Mouse (Mus musculus) CH12F3 (cell line): ENCODE measurements at regions not wholly inside any gene's neighbourhood (a gene's known extent, or its start where the extent isn't known, plus 50 kb on each side); places are given as distances from the start of the nearest gene placed in this dataset.
"Not testable (repeated sequence)": the region's sequence is repeated elsewhere in the genome, so short reads cannot be mapped to it uniquely, and the experiment has no call there.

Experiments used
- in situ Hi-C: fragments of 300-500 bp; cut with MboI; formaldehyde crosslinking; loops from 2 replicates; pipeline ENCODE4 v1.14.3; 2020; ENCODE audit warnings: low sequenced_read_pairs

DNA sequence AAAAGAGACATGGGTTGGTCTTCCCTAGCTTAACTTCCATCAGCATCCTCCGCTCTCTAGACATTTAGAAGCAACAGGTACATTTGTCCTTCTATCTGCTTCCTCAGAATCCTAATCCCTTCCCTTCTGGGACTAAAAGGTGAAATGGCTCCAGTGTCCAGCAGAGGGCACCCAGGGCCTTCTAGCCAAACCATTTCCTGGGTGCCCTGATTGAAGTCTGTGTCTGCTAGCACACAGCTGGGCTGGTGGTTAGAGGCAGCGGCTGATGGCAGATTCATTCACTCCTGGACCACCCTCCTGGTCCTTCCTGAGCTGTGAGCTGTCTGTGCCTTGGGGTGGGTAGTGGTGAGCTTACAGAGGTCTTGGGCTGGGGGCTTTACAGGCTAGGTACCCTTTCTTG lies 76.5 kb upstream of the Col13a1 start:
- in situ Hi-C loops: loop anchor here (5.0 to 10.0 kb wide), 2 partner anchors 47 to 129 kb away; no protein-coding TSS in a partner anchor

DNA sequence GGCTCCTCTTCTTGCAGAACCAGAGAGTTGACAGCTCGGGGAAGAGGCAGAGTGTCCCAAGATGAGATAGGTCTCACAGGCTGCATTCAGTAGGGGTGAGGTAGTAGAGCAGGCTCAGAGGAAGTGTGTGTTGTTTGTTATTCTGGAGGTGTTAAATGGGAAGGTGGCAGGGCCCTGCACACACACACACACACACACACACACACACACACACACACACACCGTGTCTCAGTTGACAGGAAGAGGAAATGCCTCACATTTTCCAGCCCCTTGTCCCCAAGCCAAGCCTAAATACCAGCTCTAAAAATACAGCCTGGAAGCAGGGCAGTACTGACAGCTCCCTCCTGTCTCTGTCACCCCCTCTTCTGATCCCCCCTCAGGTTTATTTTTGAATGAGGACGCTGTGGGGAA lies 70.9 kb upstream of the Col13a1 start:
- in situ Hi-C loops: loop anchor here (10.0 kb wide), 1 partner anchor 135 kb away; no protein-coding TSS in a partner anchor

DNA sequence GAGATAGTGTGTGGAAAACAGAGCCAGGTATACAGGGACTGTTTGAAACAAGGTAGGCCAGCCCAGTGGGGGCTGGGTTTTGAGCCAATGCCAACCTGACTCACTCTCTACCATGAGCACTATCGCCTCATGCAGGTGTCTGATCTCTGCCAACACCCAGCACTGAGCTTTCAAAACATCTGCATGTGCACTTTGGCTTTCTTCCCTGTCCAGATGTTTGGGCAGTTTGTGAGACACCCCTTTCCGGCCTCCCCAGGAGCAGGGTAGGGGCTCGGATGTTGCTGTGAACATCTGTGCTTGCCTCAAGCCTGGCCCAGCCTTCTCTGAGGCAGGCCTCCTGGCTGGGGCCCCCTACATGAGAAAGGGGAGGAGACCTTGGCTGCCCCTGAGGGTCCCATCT lies 65.5 kb upstream of the Col13a1 start:
- in situ Hi-C loops: no loop called here

DNA sequence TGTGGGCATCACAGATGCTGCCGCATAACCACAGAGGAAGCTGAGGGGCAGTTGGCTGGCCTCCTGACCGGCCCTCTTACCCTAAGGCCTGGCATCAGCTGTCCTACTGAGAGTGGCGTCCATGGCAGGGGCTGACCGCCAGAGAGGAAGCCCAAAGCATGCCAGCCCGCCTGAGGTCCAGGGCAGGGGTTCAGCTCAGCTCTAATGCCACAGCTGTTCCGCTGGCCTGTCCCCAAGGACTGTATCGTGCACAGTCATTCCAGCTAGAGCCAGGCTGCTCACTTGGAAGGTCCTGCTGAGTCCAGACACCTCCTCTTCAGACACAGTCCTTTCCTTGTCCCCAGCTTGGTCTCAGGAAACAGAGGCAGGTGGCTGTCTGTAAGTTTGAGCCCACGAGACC lies 61.0 kb upstream of the Col13a1 start:
- in situ Hi-C loops: no loop called here

DNA sequence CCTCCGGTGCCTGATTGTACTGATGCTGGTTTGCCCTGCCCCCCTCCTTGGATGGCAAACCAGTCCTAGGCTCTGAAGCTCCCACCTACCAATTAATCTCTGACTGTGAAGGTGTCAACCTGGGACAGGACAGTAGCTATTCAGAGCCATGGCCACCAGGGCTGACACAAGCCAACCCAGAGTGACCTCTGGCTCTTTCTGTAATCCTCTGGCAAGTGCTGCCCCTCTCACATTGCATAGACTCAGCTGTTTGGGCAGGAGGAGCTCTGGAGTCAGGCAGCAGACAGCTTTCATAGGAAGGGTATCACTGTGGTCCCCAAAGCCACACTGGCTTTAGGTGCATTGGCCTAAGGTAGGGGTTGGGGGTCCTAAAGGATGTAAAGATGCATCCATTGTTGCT lies 59.7 kb upstream of the Col13a1 start:
- in situ Hi-C loops: no loop called here

DNA sequence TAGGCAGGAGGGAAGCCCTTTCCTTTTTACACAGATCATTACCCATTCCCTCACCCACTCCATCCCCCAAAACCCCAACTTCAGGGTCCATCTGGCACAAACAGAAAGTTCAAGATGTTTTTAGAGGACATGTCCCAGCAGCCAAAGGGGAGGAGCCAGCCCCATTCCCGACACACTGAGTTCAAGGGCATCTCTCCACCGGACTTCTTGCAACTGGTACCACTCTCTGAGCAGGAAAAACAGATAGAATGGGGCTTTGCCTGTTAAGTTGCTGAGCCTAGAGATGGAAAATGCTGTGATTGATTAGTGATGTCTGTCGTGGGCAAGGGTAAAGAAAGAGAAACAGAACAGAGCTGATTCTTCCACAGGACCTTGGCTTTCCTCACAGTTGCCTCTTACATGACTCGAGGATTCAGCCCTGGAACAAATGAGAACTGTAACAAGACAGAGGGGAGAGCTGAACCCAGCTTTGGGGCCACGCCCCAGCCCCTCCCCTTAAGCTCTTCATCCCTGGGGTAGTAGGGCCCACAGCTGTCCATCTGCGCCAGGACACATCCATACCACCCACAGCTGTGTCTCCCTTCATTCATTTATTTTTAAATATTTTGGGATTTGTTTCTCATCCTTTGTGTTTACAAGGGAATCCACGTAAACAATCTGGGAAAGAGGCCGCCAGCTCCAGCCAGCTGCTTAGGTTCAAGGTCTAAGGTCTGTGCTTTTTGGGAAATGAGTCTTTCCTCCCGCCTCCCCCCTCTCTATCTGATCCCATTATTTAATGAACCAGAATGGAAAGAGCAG lies 58.7 kb upstream of the Col13a1 start:
- in situ Hi-C loops: no loop called here

DNA sequence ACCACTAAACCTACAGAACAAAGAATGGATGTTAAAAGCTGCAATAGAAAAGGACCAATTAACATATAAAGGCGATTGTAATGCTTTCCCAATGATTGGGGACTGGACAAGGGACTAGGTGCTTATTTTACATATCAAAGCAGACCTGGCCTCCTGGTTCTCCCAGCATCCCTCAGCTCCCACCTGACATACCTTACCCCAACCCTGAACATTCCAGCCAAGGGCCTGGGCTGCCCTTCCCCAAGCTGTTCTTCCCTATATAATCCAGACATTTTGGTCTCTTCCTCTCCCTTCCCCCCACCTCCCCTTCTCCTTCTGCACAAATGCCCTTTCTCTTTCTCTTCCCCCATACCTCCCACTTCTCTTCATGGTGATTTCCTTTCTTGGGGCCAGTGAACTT lies 57.9 kb upstream of the Col13a1 start:
- in situ Hi-C loops: no loop called here

DNA sequence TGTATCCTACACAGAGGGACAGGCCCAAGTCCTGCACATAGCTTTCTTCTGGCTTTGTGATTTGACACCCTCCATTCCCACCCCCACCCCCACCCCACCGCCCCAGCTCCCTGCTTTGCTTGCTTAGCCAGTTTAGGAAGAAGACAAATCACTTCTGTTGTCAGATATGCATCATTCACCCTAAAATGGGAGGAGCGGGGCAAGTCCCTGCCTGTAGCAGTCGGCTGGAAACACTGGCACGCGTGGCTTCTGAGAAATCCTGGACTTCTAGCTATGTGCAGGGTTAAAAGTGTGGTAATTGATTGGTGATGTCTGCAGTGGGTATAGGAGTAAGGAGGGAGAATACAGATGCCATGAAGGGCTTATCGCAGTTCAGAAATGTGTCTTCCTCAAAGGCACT lies 55.4 kb upstream of the Col13a1 start:
- in situ Hi-C loops: no loop called here

DNA sequence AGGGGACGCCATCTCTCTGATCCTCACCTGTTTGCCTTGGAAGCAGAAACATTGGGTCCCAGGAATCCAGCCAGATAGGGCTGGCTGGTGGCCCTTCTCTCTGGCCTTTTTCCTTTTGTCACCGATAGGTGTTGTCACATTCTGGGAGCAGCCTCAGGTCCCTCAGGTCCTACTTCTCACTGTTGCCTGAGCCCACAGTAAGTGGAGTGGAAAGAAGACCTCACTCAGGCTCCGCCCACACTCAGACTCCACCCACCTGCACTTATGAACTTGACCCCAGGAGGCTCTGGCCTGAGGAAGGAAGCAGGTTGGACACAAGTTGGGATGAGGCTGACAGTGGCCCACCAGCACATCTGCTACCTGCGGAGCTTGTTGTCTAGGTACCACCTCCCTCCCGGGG lies 54.8 kb upstream of the Col13a1 start:
- in situ Hi-C loops: no loop called here

DNA sequence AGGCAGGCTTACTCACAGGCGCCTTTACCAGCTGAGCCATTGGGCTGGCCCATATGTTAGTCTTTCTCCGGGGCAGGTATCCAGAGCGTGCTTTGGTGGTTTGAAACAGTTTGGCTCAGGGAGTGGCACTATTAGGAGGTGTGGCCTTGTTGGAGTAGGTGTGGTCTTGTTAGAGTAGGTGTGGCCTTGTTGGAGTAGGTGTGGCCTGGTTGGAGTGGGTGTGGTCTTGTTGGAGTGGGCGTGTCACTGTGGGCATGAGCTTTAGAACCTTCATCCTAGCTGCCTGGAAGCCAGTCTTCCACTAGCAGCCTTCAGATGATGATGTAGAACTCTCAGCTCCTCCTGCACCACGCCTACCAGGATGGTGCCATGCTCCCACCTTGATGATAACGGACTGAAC lies 53.1 kb upstream of the Col13a1 start:
- in situ Hi-C loops: not testable (repeated sequence)

DNA sequence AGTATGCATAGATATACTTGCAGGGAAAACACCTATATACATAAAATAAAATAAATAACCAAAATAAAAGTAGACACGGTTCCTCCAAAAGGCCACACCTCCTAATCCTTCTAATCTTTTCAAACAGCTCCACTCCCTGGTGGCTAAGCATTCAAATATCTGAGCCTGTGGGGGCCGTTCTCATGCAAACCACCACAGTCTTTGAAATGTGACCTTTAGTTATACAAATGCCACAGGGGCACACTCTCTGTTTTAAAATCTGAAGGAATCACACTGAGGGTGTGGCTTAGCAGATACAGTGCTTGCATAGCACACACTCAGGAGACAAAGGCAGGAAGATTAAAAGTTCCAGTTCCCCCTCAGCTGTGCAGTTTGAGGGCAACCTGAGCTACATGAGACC lies 50.4 kb upstream of the Col13a1 start:
- in situ Hi-C loops: no loop called here
